Mouse (Mus musculus) left cerebral cortex, adult 9 months (tissue): ENCODE data around the gene Pigm.

Experiments used
- DNase-seq, 2 experiments: peaks; one replicate each; pipeline ENCODE4 v3.0.0; 2022; ENCODE audit warnings: low spot score in 2 of 2

Gene Pigm

GRCm38 (mm10) chr1:172376198-172376667 lies at the start of gene Pigm:
Gene Pigm (plus strand): TSS chr1:172376546.
- peak; percentile 95 to 98 for DNase-seq

GRCm38 (mm10) chr1:172326684-172327083 lies 49.7 kb upstream of the Pigm start:
- DNase-seq: no peak

- DNase-seq: no peak
Observed at GRCm38 (mm10) chr1:172327206-172328001, 48.9 kb upstream of the Pigm start.

- DNase-seq: no peak
Observed at GRCm38 (mm10) chr1:172328041-172328440, 48.3 kb upstream of the Pigm start.

- no peak for DNase-seq
Observed at GRCm38 (mm10) chr1:172328461-172328860, 47.9 kb upstream of the Pigm start.

GRCm38 (mm10) chr1:172329131-172329530 lies 47.2 kb upstream of the Pigm start, which contains the start of gene Kcnj9:
Gene Kcnj9 (minus strand): TSS chr1:172329318.
- peak in 1 of 2 experiments; percentile 88 for DNase-seq

- DNase-seq: no peak
Observed at GRCm38 (mm10) chr1:172329616-172330015, 46.7 kb upstream of the Pigm start.

- no peak for DNase-seq
Observed at GRCm38 (mm10) chr1:172331422-172331947, 44.9 kb upstream of the Pigm start.

- DNase-seq: no peak
Observed at GRCm38 (mm10) chr1:172332925-172333324, 43.4 kb upstream of the Pigm start.

GRCm38 (mm10) chr1:172333512-172333911 lies 42.8 kb upstream of the Pigm start:
- DNase-seq: peak in 1 of 2 experiments; percentile 14

GRCm38 (mm10) chr1:172335804-172336203 lies 40.5 kb upstream of the Pigm start:
- DNase-seq: no peak

- DNase-seq: no peak
Observed at GRCm38 (mm10) chr1:172337411-172338185, 38.7 kb upstream of the Pigm start.

- peak in 1 of 2 experiments; percentile 78 for DNase-seq
Observed at GRCm38 (mm10) chr1:172340729-172341321, 35.5 kb upstream of the Pigm start, which contains the start of gene Kcnj10. Gene Kcnj10 (plus strand): TSS chr1:172341210.

- no peak for DNase-seq
Observed at GRCm38 (mm10) chr1:172341386-172341785, 35.0 kb upstream of the Pigm start.

- peak in 1 of 2 experiments; percentile 72 for DNase-seq
Observed at GRCm38 (mm10) chr1:172342729-172343128, 33.6 kb upstream of the Pigm start.

- DNase-seq: no peak
Observed at GRCm38 (mm10) chr1:172343914-172344313, 32.4 kb upstream of the Pigm start.

GRCm38 (mm10) chr1:172344820-172345219 lies 31.5 kb upstream of the Pigm start:
- DNase-seq: no peak

- DNase-seq: no peak
Observed at GRCm38 (mm10) chr1:172346707-172347106, 29.6 kb upstream of the Pigm start.

GRCm38 (mm10) chr1:172347382-172347781 lies 29.0 kb upstream of the Pigm start:
- DNase-seq: no peak

- no peak for DNase-seq
Observed at GRCm38 (mm10) chr1:172349504-172349903, 26.8 kb upstream of the Pigm start.

- DNase-seq: peak; percentile 76 to 79
Observed at GRCm38 (mm10) chr1:172349916-172350812, 26.2 kb upstream of the Pigm start.
